In genomic region chr2:153036690-153037089, GRCm38 (mm10) we compare ENCODE assay signal across 22 mouse cellular contexts. TPM values are rescaled to one million over a fixed set of nuclear protein-coding genes. Genes with fewer than 3 reads are reported as not detected.
A peak's percentile ranks its signal among the peaks of the same experiment; 100 is the strongest.
DNase-seq lines count a peak whose midpoint lies in the region; ATAC-seq and TF ChIP-seq lines count a peak whose summit lies in the region.
"Had no signal": no experiment of that assay in that cellular context is flagged by ENCODE, and none has a peak within 500 bp of the region (broad histone marks: within the 10 kb centered on the region; RNA-seq: fewer than 3 reads in every experiment).

No protein-coding gene starts in this region.

- peaks cover 20% of the 10 kb centered on the region for H3K27me3 ChIP-seq in kidney, embryonic 16.5 days (ENCODE audit: insufficient read depth, low read length)
- peaks cover 24% of the 10 kb centered on the region for H3K27me3 ChIP-seq in kidney, embryonic 14.5 days (ENCODE audit: control insufficient read depth, insufficient read depth, low read length)
- H3K27me3 ChIP-seq in Patski, result peaks cover 54% of the 10 kb centered on the region
- H3K27me3 ChIP-seq: forebrain, embryonic 15.5 days had no signal

- 0 out of 2 replicates have a peak, but pooled peaks have one; percentile 20 for ATAC-seq in kidney, embryonic 16.5 days (ENCODE audit: low FRiP score, low TSS enrichment)
- no peak for ATAC-seq in kidney, embryonic 14.5 days (ENCODE audit: low FRiP score, low TSS enrichment)
- peak; percentile 58 for ATAC-seq in Patski
- ATAC-seq: forebrain, embryonic 15.5 days; hindbrain, embryonic 16.5 days had no signal

- H3K9me3 ChIP-seq in kidney, embryonic 16.5 days (ENCODE audit: low read length), result no peaks in the 10 kb centered on the region
- H3K9me3 ChIP-seq in kidney, embryonic 14.5 days (ENCODE audit: control insufficient read depth, low read length), result no peaks in the 10 kb centered on the region
- H3K9me3 ChIP-seq: embryonic facial prominence, embryonic 15.5 days; forebrain, embryonic 10.5 days; forebrain, embryonic 15.5 days; heart, embryonic 10.5 days had no signal

- CTCF ChIA-PET in Patski (lab: Charles Lee), result interaction anchor here (1.0 to 1.4 kb wide), 4 partner anchors 17 to 105 kb away, joined by 3 to 4 read pairs (median 3); no protein-coding TSS in a partner anchor

- WGBS in kidney, embryonic 16.5 days, result 18% methylated on average over 2 of the region's 2 CpGs
- WGBS in kidney, embryonic 14.5 days, result 7% methylated on average over 2 of the region's 2 CpGs

- no peak overlapping the region for H3K4me3 ChIP-seq in kidney, embryonic 16.5 days (ENCODE audit: low read length)
- H3K4me3 ChIP-seq in kidney, embryonic 14.5 days (ENCODE audit: low read length), result no peak overlapping the region
- H3K4me3 ChIP-seq: embryonic facial prominence, embryonic 15.5 days; erythroblast, embryonic 14.5 days; forebrain, embryonic 10.5 days; forebrain, embryonic 15.5 days; heart, embryonic 10.5 days had no signal

- H3K9ac ChIP-seq in kidney, embryonic 16.5 days (replicated peaks; ENCODE audit: low read length), result no peak overlapping the region
- H3K9ac ChIP-seq in kidney, embryonic 14.5 days (ENCODE audit: low read depth, low read length), result no peak overlapping the region
- H3K9ac ChIP-seq: embryonic facial prominence, embryonic 15.5 days; forebrain, embryonic 15.5 days had no signal

- POLR2A ChIA-PET in Patski (lab: Charles Lee), result no interaction called here

- no peak overlapping the region for H3K27ac ChIP-seq in kidney, embryonic 16.5 days (ENCODE audit: low read length)
- no peak overlapping the region for H3K27ac ChIP-seq in kidney, embryonic 14.5 days (ENCODE audit: low read depth, low read length)
- H3K27ac ChIP-seq: embryonic facial prominence, embryonic 15.5 days; forebrain, embryonic 10.5 days; forebrain, embryonic 15.5 days; heart, embryonic 10.5 days had no signal

- DNase-seq in MN1 (ENCODE audit: low spot score) (peak; percentile 44), Patski (ENCODE audit: low read depth, low spot score) (peak; percentile 77)
- peak; percentile 94 for DNase-seq in retina, postnatal 1 day
- DNase-seq in right cerebral cortex, postnatal 14 days, result no peak
- DNase-seq in heart, postnatal 4 days, result no peak
- DNase-seq: adrenal gland, postnatal 10 days; cerebellum, adult 11-12 months; gastrocnemius, postnatal 36 days; heart, adult 18-20 months; heart, postnatal 10 days had no signal

- H3K4me1 ChIP-seq in kidney, embryonic 16.5 days (ENCODE audit: insufficient read depth, low read length), result peaks cover 6% of the 10 kb centered on the region
- H3K4me1 ChIP-seq in kidney, embryonic 14.5 days (ENCODE audit: control insufficient read depth, insufficient read depth, low read length), result peaks cover 2% of the 10 kb centered on the region; the same call in 1 of the 2 replicates

- H3K4me2 ChIP-seq in kidney, embryonic 16.5 days (replicated peaks; ENCODE audit: low read depth, low read length), result no peak overlapping the region
- no peak overlapping the region for H3K4me2 ChIP-seq in kidney, embryonic 14.5 days (replicated peaks; ENCODE audit: low read depth, low read length)
- H3K4me2 ChIP-seq: embryonic facial prominence, embryonic 15.5 days; forebrain, embryonic 15.5 days had no signal

- TF ChIP-seq CTCF in Patski (IDR thresholded peaks at IDR 0.05), result no peak

- in situ Hi-C loops in Patski (cut with MboI; ENCODE audit: low pct_unique_long_range_greater_than_20kb), result no loop called here

- H3K36me3 ChIP-seq in kidney, embryonic 16.5 days (ENCODE audit: insufficient read depth, low read length), result no peaks in the 10 kb centered on the region
- no peaks in the 10 kb centered on the region for H3K36me3 ChIP-seq in kidney, embryonic 14.5 days (ENCODE audit: control insufficient read depth, insufficient read depth, low read length)
- H3K36me3 ChIP-seq: embryonic facial prominence, embryonic 15.5 days; forebrain, embryonic 10.5 days; forebrain, embryonic 15.5 days; heart, embryonic 10.5 days had no signal

RNA-seq across cellular contexts. Expression of gene Xkr7, which starts 5.0 kb away (rescaled TPM):
- polyA plus RNA-seq in kidney, embryonic 16.5 days (2015; fragmentation: Nextera tagmentation; extraction: Ambion mirVana), result not detected in 2 replicates
- not detected in 2 replicates for polyA plus RNA-seq in kidney, embryonic 14.5 days (2014; fragmentation: Nextera tagmentation; extraction: Ambion mirVana)
- not detected for polyA plus RNA-seq in Patski (2021)
- not detected for total RNA-seq in heart, postnatal 4 days (2021)
- total RNA-seq: gastrocnemius, adult 8-10 months; gastrocnemius, postnatal 36 days; heart, adult 18-20 months; heart, postnatal 10 days; hematopoietic stem cell, adult 5-6 weeks had no signal
- polyA plus RNA-seq: embryonic facial prominence, embryonic 15.5 days; erythroblast, embryonic 14.5 days; heart, embryonic 10.5 days; heart, embryonic 14.5 days; intestine, embryonic 14.5 days had no signal

RNA-seq across cellular contexts. Expression of gene Pdrg1, which starts 21.5 kb away (rescaled TPM):
- 115 and 130 TPM in 2 replicates for polyA plus RNA-seq in kidney, embryonic 16.5 days (2015; fragmentation: Nextera tagmentation; extraction: Ambion mirVana)
- 58.2 and 79.8 TPM in 2 replicates for polyA plus RNA-seq in kidney, embryonic 14.5 days (2014; fragmentation: Nextera tagmentation; extraction: Ambion mirVana)
- polyA plus RNA-seq in Patski (2021), result 131 TPM
- total RNA-seq in heart, postnatal 4 days (2021), result 10 to 100 TPM; 52.2 to 54.7 TPM

RNA-seq across cellular contexts. Expression of gene Ccm2l, which starts 29.1 kb away (rescaled TPM):
- 1.8 and 2.4 TPM in 2 replicates for polyA plus RNA-seq in kidney, embryonic 16.5 days (2015; fragmentation: Nextera tagmentation; extraction: Ambion mirVana)
- polyA plus RNA-seq in kidney, embryonic 14.5 days (2014; fragmentation: Nextera tagmentation; extraction: Ambion mirVana), result 4.2 and 4.4 TPM in 2 replicates
- not detected for polyA plus RNA-seq in Patski (2021)
- total RNA-seq in heart, postnatal 4 days (2021), result 10 to 100 TPM; 24.1 to 25.3 TPM
- polyA plus RNA-seq: erythroblast, embryonic 14.5 days had no signal

Comparison
In these comparisons a context has a peak if more than half of its experiments do, and no peak if none do; other contexts are left out.
1. DNase-seq: peak in MN1 (single experiment), Patski (single experiment) and retina, postnatal 1 day (single experiment); none in right cerebral cortex, postnatal 14 days (single experiment) and heart, postnatal 4 days (single experiment).